Mouse (Mus musculus) hindbrain, embryonic 15.5 days (tissue): Measurements from ENCODE around the gene Setd6. TPM values are rescaled to one million over a fixed set of nuclear protein-coding genes. Genes with fewer than 3 reads are reported as not detected.

Source experiments
- ATAC-seq: fragments of 200-750 bp; cut with Nextera tagmentation; 2 replicates; pipeline ENCODE4 v1.8.0; 2017; ENCODE audit warnings: low read depth, moderate number of reproducible peaks, moderate TSS enrichment; ENCODE audit not compliant: low FRiP score
- H3K27ac ChIP-seq: fragments of 300-500 bp; sonication (generic); replicated peaks from 2 replicates; pipeline ENCODE4 v1.5.1; 2015; ENCODE audit warnings: mild to moderate bottlenecking, inconsistent platforms
- H3K27me3 ChIP-seq: fragments of 300-500 bp; sonication (generic); 2 replicates; pipeline ENCODE4 v1.6.1; 2015; ENCODE audit warnings: control low read depth, inconsistent platforms
- H3K36me3 ChIP-seq: fragments of 300-500 bp; sonication (generic); 2 replicates; pipeline ENCODE4 v1.6.1; 2015; ENCODE audit warnings: control low read depth, inconsistent platforms
- H3K4me1 ChIP-seq: fragments of 300-500 bp; sonication (generic); replicated peaks from 2 replicates; pipeline ENCODE4 v1.6.1; 2015; ENCODE audit warnings: control low read depth, inconsistent platforms
- H3K4me2 ChIP-seq: fragments of 300-500 bp; sonication (generic); 2 replicates; pipeline ENCODE4 v1.6.1; 2015; ENCODE audit warnings: moderate library complexity, mild to moderate bottlenecking, inconsistent platforms
- H3K4me3 ChIP-seq: fragments of 300-500 bp; sonication (generic); 2 replicates; pipeline ENCODE4 v1.5.1; 2015; ENCODE audit warnings: mild to moderate bottlenecking, inconsistent platforms
- H3K9ac ChIP-seq: fragments of 300-500 bp; sonication (generic); 2 replicates; pipeline ENCODE4 v1.6.1; 2015; ENCODE audit warnings: inconsistent platforms
- H3K9me3 ChIP-seq: fragments of 300-500 bp; sonication (generic); 2 replicates; pipeline ENCODE4 v1.6.1; 2016; ENCODE audit warnings: control low read depth, inconsistent platforms
- WGBS: fragments of 180-500 bp; shearing (Covaris S2); methylation state at CpG from one replicate; pipeline ENCODE4 v1.1.7; 2015; 5-methylcytosine and 5-hydroxymethylcytosine counted together
- polyA plus RNA-seq: library from polyadenylated mRNA; unstranded; fragments of >200 nt; fragmentation: Nextera tagmentation; extraction: Ambion mirVana; gene quantifications from 2 replicates; pipeline ENCODE4 v1.2.1, GENCODE M21; 2015

The Setd6 gene
- polyA plus RNA-seq, 1 experiment from 2014 or later = 33.1 TPM

DNA sequence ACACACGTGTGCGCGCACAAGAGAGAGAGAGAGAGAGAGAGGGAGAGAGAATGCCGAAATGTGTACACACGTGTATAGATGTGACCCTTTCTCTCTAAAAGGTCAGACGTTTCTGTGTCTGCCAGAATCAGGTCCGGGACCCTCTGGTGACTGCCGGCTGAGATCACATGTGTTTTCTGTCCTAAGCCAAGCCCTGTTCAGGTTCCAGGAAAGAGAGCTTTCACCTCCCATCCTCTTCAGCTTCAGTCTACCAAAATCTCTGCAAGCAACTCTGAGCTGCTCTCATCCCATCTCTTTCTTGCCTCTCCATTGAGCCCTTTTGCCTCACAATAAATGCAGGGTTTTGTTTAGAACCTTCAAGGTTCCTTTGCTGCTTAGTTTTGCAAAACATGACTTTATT, 19.0 kb upstream of the Setd6 start:
- no peak overlapping the region for H3K4me3 ChIP-seq
- H3K27me3 ChIP-seq = no peaks in the 10 kb centered on the region; the same call in 1 of the 2 replicates
- no peaks in the 10 kb centered on the region for H3K9me3 ChIP-seq
- no peak overlapping the region for H3K27ac ChIP-seq
- no peak for ATAC-seq
- peak overlapping the region; percentile 40 for H3K4me2 ChIP-seq
- H3K4me1 ChIP-seq = peaks cover 39% of the 10 kb centered on the region
- H3K36me3 ChIP-seq = no peaks in the 10 kb centered on the region
- 59% methylated on average over 8 of the region's 8 CpGs for WGBS
- no peak overlapping the region for H3K9ac ChIP-seq

DNA sequence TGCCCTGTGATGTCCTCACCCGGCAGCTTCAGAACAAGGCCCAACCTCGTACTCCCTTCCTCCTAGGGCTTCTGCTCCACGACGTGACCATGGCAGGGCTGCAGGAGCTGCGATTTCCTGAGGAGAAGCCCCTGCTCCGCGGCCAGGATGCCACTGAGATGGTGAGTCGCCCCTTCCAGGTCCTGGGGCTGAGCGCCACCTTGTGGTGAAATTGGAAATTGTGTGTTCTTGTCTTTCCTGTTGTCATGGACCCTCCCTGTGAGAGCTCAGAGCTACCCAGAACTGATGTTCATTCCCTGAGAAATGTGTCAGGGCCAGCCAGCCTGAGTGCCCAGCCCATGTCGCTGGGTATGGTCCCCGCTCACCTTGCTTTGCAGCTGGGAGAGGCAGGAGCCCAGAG, 18.6 kb upstream of the Setd6 start:
- Histone ChIP-seq H3K4me3 (no peak overlapping the region), H3K4me2 (peak overlapping the region; percentile 40), H3K27ac (no peak overlapping the region), H3K4me1 (peaks cover 39% of the 10 kb centered on the region), H3K27me3 (no peaks in the 10 kb centered on the region; the same call in 1 of the 2 replicates), H3K36me3 (no peaks in the 10 kb centered on the region), H3K9ac (no peak overlapping the region), H3K9me3 (no peaks in the 10 kb centered on the region)
- ATAC-seq = peak; percentile 67
- WGBS = under 1% methylated on average over 11 of the region's 11 CpGs

DNA sequence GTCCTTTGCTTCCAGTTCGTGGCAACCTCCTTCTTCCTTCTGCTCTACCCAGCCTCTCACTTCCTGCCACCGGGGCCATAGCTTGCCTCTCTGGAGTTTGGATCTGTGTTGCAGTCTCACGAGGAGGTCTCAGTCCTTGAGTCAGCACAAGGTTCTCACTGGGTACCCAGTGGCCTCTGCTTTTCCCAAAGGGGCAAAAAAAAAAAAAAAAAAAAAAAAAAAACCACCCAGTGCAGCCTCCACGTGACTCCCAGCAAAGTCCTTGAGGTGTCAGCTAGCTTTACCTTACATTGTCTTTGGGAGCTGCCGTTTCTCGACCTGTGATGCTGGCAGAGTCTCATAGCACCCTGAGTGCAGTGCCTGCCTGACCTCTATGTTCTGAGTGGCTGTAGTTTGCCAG, 17.5 kb upstream of the Setd6 start:
- no peaks in the 10 kb centered on the region for H3K36me3 ChIP-seq
- WGBS = 46% methylated on average over 6 of the region's 6 CpGs
- no peak for ATAC-seq
- no peak overlapping the region for H3K27ac ChIP-seq
- H3K4me2 ChIP-seq = no peak overlapping the region
- no peak overlapping the region for H3K4me3 ChIP-seq
- no peak overlapping the region for H3K9ac ChIP-seq
- no peaks in the 10 kb centered on the region for H3K9me3 ChIP-seq
- H3K4me1 ChIP-seq = peaks cover 42% of the 10 kb centered on the region
- H3K27me3 ChIP-seq = no peaks in the 10 kb centered on the region

DNA sequence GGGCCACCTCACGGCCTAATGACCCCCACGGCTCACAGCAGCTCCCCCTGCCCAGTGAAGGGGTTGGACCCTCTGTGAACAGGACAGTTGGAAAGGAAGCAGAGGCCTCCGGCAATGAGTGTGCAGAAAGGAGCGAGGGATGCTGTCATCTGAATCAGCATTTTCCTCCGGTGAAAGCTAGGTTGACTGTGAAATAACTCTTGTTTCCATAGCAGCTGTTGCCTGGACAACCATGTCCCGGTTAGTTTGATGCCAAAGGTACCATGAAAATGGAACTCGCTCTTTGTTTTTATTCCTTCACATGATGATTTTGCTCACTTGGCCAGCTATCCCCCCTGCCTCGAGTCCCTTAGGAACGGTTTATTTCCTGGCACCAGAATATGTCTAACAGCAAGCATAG, 15.4 kb upstream of the Setd6 start:
- Histone ChIP-seq H3K27me3 (no peaks in the 10 kb centered on the region), H3K4me1 (peaks cover 50% of the 10 kb centered on the region), H3K4me2 (peak overlapping the region; percentile 13; the same call in 1 of the 2 replicates), H3K9me3 (no peaks in the 10 kb centered on the region), H3K9ac (no peak overlapping the region), H3K4me3 (no peak overlapping the region), H3K36me3 (no peaks in the 10 kb centered on the region), H3K27ac (peak overlapping the region; percentile 65)
- WGBS = 19% methylated on average over 9 of the region's 9 CpGs
- no peak for ATAC-seq

DNA sequence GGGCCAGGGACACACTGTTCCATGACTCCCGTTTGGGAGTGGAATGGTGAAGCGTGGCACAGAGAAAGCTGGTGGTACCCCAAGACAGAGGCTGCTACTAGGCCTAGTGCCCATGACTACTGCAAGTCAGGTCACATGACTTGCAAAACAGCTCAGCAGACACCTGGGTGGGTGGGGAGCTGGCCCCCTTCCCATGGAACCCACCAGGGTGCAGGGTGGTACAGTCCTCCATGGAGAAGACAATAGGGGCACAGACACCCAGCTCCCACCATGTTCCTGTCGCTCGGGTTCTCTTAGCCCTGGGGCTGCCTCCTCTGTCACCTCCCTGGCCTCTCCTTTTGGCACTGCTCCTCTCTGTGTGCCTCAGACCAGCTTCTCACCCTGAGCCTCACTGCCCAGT, 13.9 kb upstream of the Setd6 start:
- Histone ChIP-seq H3K27me3 (no peaks in the 10 kb centered on the region), H3K4me2 (peak overlapping the region; percentile 73; the same call in 1 of the 2 replicates), H3K27ac (no peak overlapping the region), H3K4me3 (no peak overlapping the region), H3K9me3 (no peaks in the 10 kb centered on the region), H3K4me1 (peaks cover 53% of the 10 kb centered on the region), H3K9ac (no peak overlapping the region), H3K36me3 (peaks cover 9% of the 10 kb centered on the region)
- 62% methylated on average over 4 of the region's 4 CpGs for WGBS
- ATAC-seq = no peak

DNA sequence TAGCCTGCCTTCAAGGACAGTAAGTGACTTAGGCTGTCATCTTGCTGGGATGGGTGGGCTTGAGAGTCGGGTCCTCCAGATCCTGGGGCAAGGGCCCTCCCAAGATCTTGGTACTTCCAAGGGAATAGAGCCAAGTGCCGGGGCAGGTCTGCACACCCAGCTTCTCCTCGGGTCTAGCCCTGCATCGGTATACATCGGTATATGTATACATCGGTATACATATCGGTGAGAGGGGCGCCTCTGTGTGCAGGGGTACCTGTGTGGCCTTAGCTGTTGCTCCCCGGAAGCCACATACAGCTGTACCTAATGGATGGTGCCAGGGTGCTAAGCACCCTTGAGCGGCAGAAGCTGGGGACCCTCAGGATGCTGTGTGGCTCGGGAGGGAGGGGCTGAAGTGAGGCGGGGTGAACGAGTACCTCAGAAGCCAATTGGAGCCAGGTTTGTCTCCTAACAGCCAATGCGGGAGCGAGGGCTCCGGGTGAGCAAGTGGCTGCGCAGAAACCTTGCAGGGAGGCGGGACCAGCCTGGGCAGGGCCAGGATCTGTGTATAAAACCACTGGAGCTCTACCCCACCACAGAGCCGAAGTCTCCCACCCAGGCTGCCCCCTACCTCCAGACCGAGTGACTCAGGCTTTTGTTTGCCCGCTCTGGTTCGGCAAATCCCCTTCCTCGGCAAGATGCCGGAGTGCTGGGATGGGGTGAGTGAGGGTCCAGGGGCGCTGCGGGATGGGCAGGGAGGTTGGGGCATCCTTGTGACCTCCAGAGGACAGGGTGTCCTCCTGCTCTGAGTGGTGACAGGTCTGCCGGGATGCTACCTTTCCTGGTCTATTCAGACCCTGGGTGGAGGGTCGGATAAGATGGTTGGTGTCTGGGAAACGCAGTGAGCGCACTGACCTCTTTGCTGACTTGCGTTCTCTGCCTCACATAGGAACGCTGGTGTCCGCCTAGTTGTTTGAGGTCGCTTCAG, 12.9 kb upstream of the Setd6 start:
- WGBS = 2% methylated on average over 34 of the region's 34 CpGs
- Histone ChIP-seq H3K27me3 (no peaks in the 10 kb centered on the region), H3K4me2 (peak overlapping the region; percentile 73), H3K4me3 (peak overlapping the region; percentile 67), H3K9ac (peak overlapping the region; percentile 83), H3K27ac (peak overlapping the region; percentile 89), H3K4me1 (peaks cover 51% of the 10 kb centered on the region), H3K9me3 (no peaks in the 10 kb centered on the region), H3K36me3 (peaks cover 18% of the 10 kb centered on the region)
- ATAC-seq = peak; percentile 94

DNA sequence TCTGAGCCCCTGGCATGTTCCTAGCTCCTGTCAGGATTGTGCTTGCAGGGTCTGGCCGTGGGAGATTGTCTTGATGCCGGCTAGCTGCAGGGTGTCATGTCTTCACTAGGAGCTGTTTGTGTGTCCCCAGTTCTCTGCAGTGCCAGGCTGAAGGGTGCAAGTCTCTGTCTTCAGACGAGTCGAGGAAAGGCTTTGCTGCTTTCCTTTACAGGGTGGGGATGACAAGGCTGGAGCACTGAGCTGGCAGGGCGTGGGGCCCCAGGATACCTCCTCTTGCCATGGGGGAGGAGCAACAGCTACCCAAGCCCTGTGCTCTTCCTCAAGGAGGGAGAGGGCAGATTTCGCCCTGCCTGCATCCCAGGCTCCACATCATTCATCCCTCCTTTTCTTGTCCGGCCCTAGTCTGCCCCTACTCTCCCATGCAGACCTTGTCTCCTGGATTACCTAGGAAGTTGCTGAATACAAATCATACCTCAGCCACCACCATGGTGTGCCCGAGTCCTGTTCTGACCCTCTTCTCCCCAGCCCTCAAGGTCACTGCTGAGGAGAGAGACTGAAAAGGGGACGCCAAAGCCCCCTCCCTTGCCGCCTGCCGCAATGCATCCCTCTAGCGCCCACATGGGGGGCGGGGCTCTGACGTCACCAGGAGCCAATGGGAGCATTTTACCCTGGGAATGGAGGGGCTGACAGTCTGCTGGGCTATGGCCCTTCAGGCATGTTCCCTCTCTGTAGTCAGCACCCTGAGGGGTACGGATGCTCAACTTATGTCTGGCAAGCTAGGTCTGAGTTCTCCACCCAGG, 12.0 kb upstream of the Setd6 start:
- Histone ChIP-seq H3K9ac (peak overlapping the region; percentile 83), H3K4me3 (peak overlapping the region; percentile 67), H3K27ac (peak overlapping the region; percentile 89), H3K27me3 (no peaks in the 10 kb centered on the region), H3K9me3 (no peaks in the 10 kb centered on the region), H3K4me1 (peaks cover 51% of the 10 kb centered on the region), H3K4me2 (peak overlapping the region; percentile 73), H3K36me3 (peaks cover 26% of the 10 kb centered on the region)
- 2% methylated on average over 15 of the region's 15 CpGs for WGBS
- peak; percentile 21 for ATAC-seq

DNA sequence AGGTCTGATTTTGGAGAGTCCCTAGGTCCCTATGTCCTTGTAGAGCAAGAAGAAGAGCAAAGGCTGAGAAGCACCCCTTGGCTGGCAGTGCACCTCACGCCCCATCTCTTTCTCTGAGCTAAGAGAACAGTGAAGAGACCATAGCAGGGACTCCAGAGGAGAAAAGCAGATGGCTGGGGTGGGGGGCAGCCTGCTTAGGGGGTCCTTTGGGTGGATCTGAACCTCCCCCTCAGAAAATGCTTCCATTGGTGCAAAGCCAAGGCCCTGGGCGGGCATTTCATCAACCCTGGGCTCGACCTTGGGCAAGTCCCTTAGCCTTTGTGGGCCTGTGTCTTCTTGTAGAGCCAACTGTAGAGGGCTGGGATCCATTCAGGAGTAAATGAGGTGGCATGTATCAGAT, 11.1 kb upstream of the Setd6 start:
- ATAC-seq = no peak
- Histone ChIP-seq H3K4me3 (peak overlapping the region; percentile 67), H3K36me3 (peaks cover 35% of the 10 kb centered on the region), H3K4me2 (peak overlapping the region; percentile 73), H3K27ac (peak overlapping the region; percentile 89), H3K9me3 (no peaks in the 10 kb centered on the region), H3K9ac (peak overlapping the region; percentile 83), H3K4me1 (peaks cover 50% of the 10 kb centered on the region), H3K27me3 (no peaks in the 10 kb centered on the region)
- 89% methylated on average over 3 of the region's 3 CpGs for WGBS

DNA sequence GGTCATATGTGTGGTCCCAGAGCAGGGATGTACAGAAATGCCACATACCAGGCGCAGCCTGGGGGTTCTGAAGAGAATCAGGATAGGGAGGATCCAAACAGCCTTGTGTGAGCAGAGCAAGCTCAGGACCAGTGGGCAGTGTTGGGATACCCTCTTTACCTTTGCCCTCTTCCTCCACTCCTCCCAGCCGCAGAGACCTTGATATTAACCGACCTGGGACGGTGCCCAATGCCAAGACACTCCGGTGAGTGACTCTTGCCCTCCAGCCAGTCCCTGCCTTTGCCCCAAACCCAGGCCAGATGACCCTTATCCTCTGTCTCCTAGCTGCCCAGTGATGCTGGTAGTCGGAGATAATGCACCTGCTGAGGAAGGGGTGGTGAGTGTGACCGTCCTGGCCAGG, 6.1 kb upstream of the Setd6 start:
- Histone ChIP-seq H3K4me2 (no peak overlapping the region), H3K9me3 (no peaks in the 10 kb centered on the region), H3K27me3 (no peaks in the 10 kb centered on the region), H3K4me1 (peaks cover 14% of the 10 kb centered on the region), H3K36me3 (peaks cover 63% of the 10 kb centered on the region), H3K4me3 (no peak overlapping the region), H3K9ac (no peak overlapping the region), H3K27ac (no peak overlapping the region)
- no peak for ATAC-seq
- 86% methylated on average over 7 of the region's 7 CpGs for WGBS

DNA sequence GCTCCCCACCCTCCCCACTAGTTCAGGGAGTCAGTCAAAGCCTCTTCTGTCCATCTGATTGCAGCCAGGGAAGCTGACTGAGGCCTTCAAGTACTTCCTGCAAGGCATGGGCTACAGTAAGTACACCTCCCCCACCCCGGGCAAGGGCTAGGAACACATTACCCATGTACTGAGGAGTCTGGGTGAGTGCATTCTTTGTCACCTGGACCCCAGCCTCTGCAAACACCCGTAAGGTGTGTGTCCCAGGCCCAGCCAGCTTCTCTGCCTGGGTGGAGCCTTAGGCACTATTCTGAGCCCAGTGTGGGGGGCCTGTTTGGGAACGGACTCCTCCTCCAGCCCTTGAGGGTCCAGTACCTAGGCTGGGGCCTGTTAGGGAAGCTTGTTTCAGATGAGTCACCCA, 4.7 kb upstream of the Setd6 start:
- H3K36me3 ChIP-seq = peaks cover 62% of the 10 kb centered on the region
- H3K27me3 ChIP-seq = no peaks in the 10 kb centered on the region
- WGBS = 91% methylated on average over 3 of the region's 3 CpGs
- H3K9me3 ChIP-seq = no peaks in the 10 kb centered on the region
- no peak overlapping the region for H3K4me2 ChIP-seq
- peaks cover 7% of the 10 kb centered on the region; the same call in 1 of the 2 replicates for H3K4me1 ChIP-seq
- H3K9ac ChIP-seq = no peak overlapping the region
- no peak for ATAC-seq
- no peak overlapping the region for H3K4me3 ChIP-seq
- H3K27ac ChIP-seq = no peak overlapping the region

DNA sequence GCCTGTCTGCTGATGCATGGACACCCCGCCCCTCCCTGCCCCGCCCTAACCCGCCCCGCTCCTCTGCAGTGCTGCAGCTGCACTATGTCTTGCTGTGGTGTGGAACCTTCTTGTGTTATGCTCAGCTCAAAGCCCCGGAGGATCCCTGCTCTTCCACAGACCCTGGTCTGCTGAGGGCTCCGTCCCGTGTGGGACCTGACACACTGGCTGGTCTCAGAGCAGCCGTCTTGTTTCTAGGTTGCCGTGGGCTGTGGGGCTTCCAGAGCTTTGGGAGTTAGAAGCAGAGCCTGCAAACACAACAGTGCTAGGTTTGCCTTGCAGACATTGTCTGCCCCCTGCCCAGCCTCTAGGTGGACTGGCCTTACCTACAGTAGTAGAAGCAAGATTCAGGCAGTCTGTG, 3.3 kb upstream of the Setd6 start:
- Histone ChIP-seq H3K4me3 (no peak overlapping the region), H3K27ac (no peak overlapping the region), H3K9ac (no peak overlapping the region), H3K4me1 (peaks cover 19% of the 10 kb centered on the region), H3K27me3 (no peaks in the 10 kb centered on the region), H3K9me3 (no peaks in the 10 kb centered on the region), H3K4me2 (no peak overlapping the region), H3K36me3 (peaks cover 49% of the 10 kb centered on the region)
- no peak for ATAC-seq
- 88% methylated on average over 9 of the region's 9 CpGs for WGBS
